Comparison of ENCODE assay signal across 16 mouse cellular contexts in the genomic region with DNA sequence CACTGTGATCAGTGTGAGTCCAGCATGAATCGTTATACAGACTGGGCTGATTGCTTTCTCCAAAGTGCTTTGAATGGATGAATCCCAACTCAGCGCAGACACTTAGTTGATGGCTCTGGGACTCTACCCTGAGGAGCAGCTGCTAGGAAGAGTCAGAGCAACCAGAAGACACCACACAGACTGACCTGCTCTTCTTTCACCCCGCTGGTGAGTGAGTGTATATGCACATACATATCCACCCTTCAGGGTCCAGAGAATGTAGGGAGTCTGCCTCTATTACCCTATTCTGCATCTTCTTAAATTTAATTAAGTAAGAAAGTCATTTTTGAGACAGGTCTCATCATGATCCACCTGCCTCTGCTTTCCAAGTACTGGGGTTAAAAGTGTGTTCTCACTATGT.
DNase-seq lines count a peak whose midpoint lies in the region; ATAC-seq and TF ChIP-seq lines count a peak whose summit lies in the region.
"Had no signal": no experiment of that assay in that cellular context is flagged by ENCODE, and none has a peak within 500 bp of the region (broad histone marks: within the 10 kb centered on the region; RNA-seq: fewer than 3 reads in every experiment).

No protein-coding gene starts in this region.

- no peaks in the 10 kb centered on the region for H3K36me3 ChIP-seq in forebrain, embryonic 10.5 days (replicated peaks)
- no peaks in the 10 kb centered on the region for H3K36me3 ChIP-seq in forebrain, embryonic 14.5 days (ENCODE audit: control insufficient read depth, insufficient read depth, low read length)
- H3K36me3 ChIP-seq in hindbrain, embryonic 16.5 days (ENCODE audit: control insufficient read depth, insufficient read depth, low read length) = no peaks in the 10 kb centered on the region
- no peaks in the 10 kb centered on the region for H3K36me3 ChIP-seq in midbrain, postnatal 0 days (ENCODE audit: insufficient read depth, low read length)
- H3K36me3 ChIP-seq: embryonic facial prominence, embryonic 10.5 days; G1E; kidney, embryonic 15.5 days; limb, embryonic 13.5 days had no signal

- H3K4me2 ChIP-seq in forebrain, embryonic 14.5 days (ENCODE audit: low read length) = no peak overlapping the region
- H3K4me2 ChIP-seq in hindbrain, embryonic 16.5 days (ENCODE audit: low read length) = no peak overlapping the region
- H3K4me2 ChIP-seq in midbrain, postnatal 0 days (ENCODE audit: low read depth, low read length, poor library complexity, severe bottlenecking) = no peak overlapping the region
- H3K4me2 ChIP-seq: kidney, embryonic 15.5 days; limb, embryonic 13.5 days had no signal

- no peak overlapping the region for H3K4me3 ChIP-seq in forebrain, embryonic 10.5 days
- H3K4me3 ChIP-seq in forebrain, embryonic 14.5 days (ENCODE audit: low read depth, low read length) = no peak overlapping the region
- no peak overlapping the region for H3K4me3 ChIP-seq in hindbrain, embryonic 16.5 days (ENCODE audit: low read length)
- no peak overlapping the region for H3K4me3 ChIP-seq in midbrain, postnatal 0 days (ENCODE audit: low read depth, low read length)
- H3K4me3 ChIP-seq: embryonic facial prominence, embryonic 10.5 days; erythroblast, embryonic 14.5 days; kidney, embryonic 15.5 days; limb, embryonic 13.5 days had no signal

- peak; percentile 20; the same call in 1 of the 2 replicates for ATAC-seq in forebrain, embryonic 14.5 days
- peak; percentile 19; the same call in 1 of the 2 replicates for ATAC-seq in hindbrain, embryonic 16.5 days
- ATAC-seq in midbrain, postnatal 0 days (ENCODE audit: low FRiP score) = 0 out of 2 replicates have a peak, but pooled peaks have one; percentile 21
- ATAC-seq: inflammation-experienced regulatory T-cells, adult 6 months had no signal

- no peak overlapping the region for H3K9ac ChIP-seq in forebrain, embryonic 14.5 days (ENCODE audit: low read length)
- H3K9ac ChIP-seq in hindbrain, embryonic 16.5 days (ENCODE audit: low read depth, low read length) = no peak overlapping the region
- no peak overlapping the region for H3K9ac ChIP-seq in midbrain, postnatal 0 days (replicated peaks; ENCODE audit: low read length, poor library complexity, severe bottlenecking)
- H3K9ac ChIP-seq: kidney, embryonic 15.5 days; limb, embryonic 13.5 days had no signal

- DNase-seq in forebrain, embryonic 10.5 days (ENCODE audit: extremely low spot score, low spot score) = no peak
- no peak for DNase-seq in forebrain, embryonic 14.5 days (ENCODE audit: low spot score)
- DNase-seq in midbrain, postnatal 0 days (ENCODE audit: low spot score) = no peak
- no peak for DNase-seq in adrenal gland, adult (ENCODE audit: inconsistent age in 2 of 2, low spot score in 1 of 2)
- no peak for DNase-seq in MN1 (ENCODE audit: low spot score)
- DNase-seq in frontal cortex, postnatal 25 days (ENCODE audit: low spot score in 2 of 2) = no peak
- DNase-seq: adrenal gland, postnatal 14 days; cerebellum, postnatal 14 days; right cerebral cortex, postnatal 14 days had no signal

- H3K4me1 ChIP-seq in forebrain, embryonic 10.5 days = peaks cover 32% of the 10 kb centered on the region
- peaks cover 17% of the 10 kb centered on the region for H3K4me1 ChIP-seq in forebrain, embryonic 14.5 days (ENCODE audit: control insufficient read depth, insufficient read depth, low read length)
- no peaks in the 10 kb centered on the region; the same call in 1 of the 2 replicates for H3K4me1 ChIP-seq in hindbrain, embryonic 16.5 days (ENCODE audit: control insufficient read depth, insufficient read depth, low read depth, low read length)
- H3K4me1 ChIP-seq in midbrain, postnatal 0 days (ENCODE audit: insufficient read depth, low read length) = peaks cover 5% of the 10 kb centered on the region; the same call in 1 of the 2 replicates
- H3K4me1 ChIP-seq: kidney, embryonic 15.5 days; limb, embryonic 13.5 days had no signal

- H3K27ac ChIP-seq in forebrain, embryonic 10.5 days = peak overlapping the region; percentile 63; the same call in 1 of the 2 replicates
- H3K27ac ChIP-seq in forebrain, embryonic 14.5 days (ENCODE audit: low read depth, low read length) = peak overlapping the region; percentile 70
- no peak overlapping the region for H3K27ac ChIP-seq in hindbrain, embryonic 16.5 days (ENCODE audit: low read depth, low read length)
- H3K27ac ChIP-seq in midbrain, postnatal 0 days (ENCODE audit: low read depth, low read length) = no peak overlapping the region
- H3K27ac ChIP-seq: embryonic facial prominence, embryonic 10.5 days; kidney, embryonic 15.5 days; limb, embryonic 13.5 days had no signal

- H3K27me3 ChIP-seq in forebrain, embryonic 10.5 days (ENCODE audit: poor library complexity, severe bottlenecking) = 0 out of 2 replicates have a peak, but pooled peaks cover 6% of the 10 kb centered on the region
- no peaks in the 10 kb centered on the region for H3K27me3 ChIP-seq in forebrain, embryonic 14.5 days (replicated peaks; ENCODE audit: control insufficient read depth, insufficient read depth, low read length)
- H3K27me3 ChIP-seq in hindbrain, embryonic 16.5 days (replicated peaks; ENCODE audit: control insufficient read depth, insufficient read depth, low read length) = no peaks in the 10 kb centered on the region
- H3K27me3 ChIP-seq in midbrain, postnatal 0 days (ENCODE audit: insufficient read depth, low read length) = no peaks in the 10 kb centered on the region
- H3K27me3 ChIP-seq: kidney, embryonic 15.5 days had no signal

- 52% methylated on average over 3 of the region's 3 CpGs for WGBS in forebrain, embryonic 10.5 days
- WGBS in forebrain, embryonic 14.5 days = 32% methylated on average over 3 of the region's 3 CpGs
- 43% methylated on average over 3 of the region's 3 CpGs for WGBS in hindbrain, embryonic 16.5 days
- WGBS in midbrain, postnatal 0 days = 30% methylated on average over 3 of the region's 3 CpGs

- H3K9me3 ChIP-seq in forebrain, embryonic 10.5 days = no peaks in the 10 kb centered on the region
- H3K9me3 ChIP-seq in forebrain, embryonic 14.5 days (replicated peaks; ENCODE audit: control insufficient read depth, low read length) = no peaks in the 10 kb centered on the region
- H3K9me3 ChIP-seq in hindbrain, embryonic 16.5 days (ENCODE audit: control insufficient read depth, low read length) = no peaks in the 10 kb centered on the region
- H3K9me3 ChIP-seq in midbrain, postnatal 0 days (ENCODE audit: low read length) = no peaks in the 10 kb centered on the region
- H3K9me3 ChIP-seq: embryonic facial prominence, embryonic 10.5 days; kidney, embryonic 15.5 days; limb, embryonic 13.5 days had no signal

- no peak for TF ChIP-seq CTCF in midbrain, postnatal 0 days (IDR thresholded peaks at IDR 0.05)

Comparison
In these comparisons a context has a peak if more than half of its experiments do, and no peak if none do; other contexts are left out.
1. H3K27ac ChIP-seq: peak in forebrain, embryonic 10.5 days (single experiment) and forebrain, embryonic 14.5 days (single experiment); none in hindbrain, embryonic 16.5 days (single experiment) and midbrain, postnatal 0 days (single experiment).
2. Peak in every context shown above with its lines, with median percentiles within 50 percentile points of each other: ATAC-seq.